Mouse (Mus musculus) A20 (cell line): ENCODE measurements around the gene Lmtk3.

Experiments
- DNase-seq: peaks from one replicate; pipeline ENCODE4 v3.0.0-alpha.2; 2011; ENCODE audit warnings: low read depth, low spot score

Lmtk3 gene

GRCm38 (mm10) chr7:45809276-45810075, 25.9 kb downstream of the Lmtk3 start:
- DNase-seq, result no peak

- DNase-seq, result no peak
These were observed 29.4 kb downstream of the Lmtk3 start for GRCm38 (mm10) chr7:45812921-45813320.

- peak; percentile 99 for DNase-seq
These were observed 30.5 kb downstream of the Lmtk3 start, which contains the start of gene Cyth2 for GRCm38 (mm10) chr7:45813787-45814779. Cyth2 (minus strand) TSS chr7:45814581.

- DNase-seq, result no peak
These were observed 31.3 kb downstream of the Lmtk3 start for GRCm38 (mm10) chr7:45814841-45815240.

GRCm38 (mm10) chr7:45815323-45815983, 31.9 kb downstream of the Lmtk3 start:
- no peak for DNase-seq

GRCm38 (mm10) chr7:45815984-45816351, 32.4 kb downstream of the Lmtk3 start:
- DNase-seq, result no peak

GRCm38 (mm10) chr7:45819843-45820242, 36.3 kb downstream of the Lmtk3 start:
- no peak for DNase-seq

- no peak for DNase-seq
These were observed 37.4 kb downstream of the Lmtk3 start for GRCm38 (mm10) chr7:45820913-45821312.

GRCm38 (mm10) chr7:45824598-45824997, 41.1 kb downstream of the Lmtk3 start, which contains the start of gene Kcnj14:
Kcnj14 (minus strand) TSS chr7:45824782.
- no peak for DNase-seq

GRCm38 (mm10) chr7:45826631-45827030, 43.1 kb downstream of the Lmtk3 start:
- no peak for DNase-seq

GRCm38 (mm10) chr7:45830427-45831127, 47.0 kb downstream of the Lmtk3 start, which contains the start of gene Grwd1:
Grwd1 (minus strand) TSS chr7:45830944.
- DNase-seq, result peak; percentile 92

- DNase-seq, result no peak
These were observed 47.6 kb downstream of the Lmtk3 start for GRCm38 (mm10) chr7:45831128-45831525.

- no peak for DNase-seq
These were observed 48.9 kb downstream of the Lmtk3 start for GRCm38 (mm10) chr7:45832428-45832827.

- no peak for DNase-seq
These were observed 49.7 kb downstream of the Lmtk3 start for GRCm38 (mm10) chr7:45833148-45833790.

GRCm38 (mm10) chr7:45833924-45834323, 50.4 kb downstream of the Lmtk3 start:
- no peak for DNase-seq

- DNase-seq, result no peak
These were observed 59.6 kb downstream of the Lmtk3 start for GRCm38 (mm10) chr7:45842950-45843744.

GRCm38 (mm10) chr7:45848447-45849027, 65.0 kb downstream of the Lmtk3 start:
- DNase-seq, result no peak

- DNase-seq, result no peak
These were observed 67.1 kb downstream of the Lmtk3 start for GRCm38 (mm10) chr7:45850661-45851060.

- DNase-seq, result no peak
These were observed 69.6 kb downstream of the Lmtk3 start for GRCm38 (mm10) chr7:45853089-45853488.
